ENCODE assay signal across 13 mouse cellular contexts in the genomic region with DNA sequence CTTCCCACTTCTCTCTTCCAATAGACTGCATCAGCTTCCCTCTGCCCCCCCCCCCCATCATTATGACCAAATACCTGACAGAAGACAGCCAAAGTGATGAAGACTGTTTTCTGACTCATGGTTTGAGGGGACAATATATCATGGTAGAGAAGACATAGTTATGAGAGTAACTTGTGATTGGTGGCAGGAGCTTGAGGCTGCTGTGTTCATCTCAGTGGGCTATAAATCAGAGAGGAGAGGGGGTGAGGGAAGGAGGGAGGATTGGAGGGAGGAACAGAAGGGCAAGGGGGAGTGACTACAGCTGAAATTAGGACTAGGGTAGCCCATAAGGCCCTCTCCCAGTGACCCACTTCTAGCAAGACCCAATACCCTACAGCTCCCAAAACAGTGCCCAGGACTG.
"Had no signal": no experiment of that assay in that cellular context is flagged by ENCODE, and none has a peak within 500 bp of the region (broad histone marks: within the 10 kb centered on the region; RNA-seq: fewer than 3 reads in every experiment).

No protein-coding gene starts in this region.

- H3K27ac ChIP-seq: liver, embryonic 15.5 days; stomach, postnatal 0 days had no signal

- H3K4me2 ChIP-seq: liver, embryonic 11.5 days; liver, embryonic 15.5 days; midbrain, embryonic 13.5 days had no signal

- ATAC-seq: intestine, embryonic 16.5 days; lung, postnatal 0 days; midbrain, embryonic 13.5 days had no signal

- H3K9me3 ChIP-seq: liver, embryonic 15.5 days; midbrain, embryonic 13.5 days had no signal

- H3K27me3 ChIP-seq: liver, embryonic 15.5 days; midbrain, embryonic 13.5 days had no signal

- DNase-seq: kidney, adult 8-10 months; left cerebral cortex, postnatal 4 days; lung, adult 2 months; lung, postnatal 36 days; right cerebral cortex, adult 18-20 months; right cerebral cortex, postnatal 25 days; thymus, postnatal 4 days had no signal

- H3K9ac ChIP-seq: liver, embryonic 15.5 days; midbrain, embryonic 13.5 days had no signal

- H3K4me3 ChIP-seq: liver, embryonic 15.5 days; midbrain, embryonic 13.5 days had no signal

- H3K36me3 ChIP-seq: liver, embryonic 15.5 days; midbrain, embryonic 13.5 days had no signal
